ENCODE assay signal across 19 mouse cellular contexts in genomic region chr7:24423107-24423763, GRCm38 (mm10). TPM values are rescaled to one million over a fixed set of nuclear protein-coding genes. Genes with fewer than 3 reads are reported as not detected.
DNase-seq lines count a peak whose midpoint lies in the region; ATAC-seq lines count a peak whose summit lies in the region.
"Had no signal": no experiment of that assay in that cellular context is flagged by ENCODE, and none has a peak within 500 bp of the region (broad histone marks: within the 10 kb centered on the region; RNA-seq: fewer than 3 reads in every experiment).

No protein-coding gene starts in this region.

- H3K27me3 ChIP-seq in embryonic facial prominence, embryonic 13.5 days, result no peaks in the 10 kb centered on the region
- H3K27me3 ChIP-seq in embryonic facial prominence, embryonic 10.5 days (replicated peaks; ENCODE audit: low read depth, poor library complexity, severe bottlenecking), result no peaks in the 10 kb centered on the region
- no peaks in the 10 kb centered on the region for H3K27me3 ChIP-seq in midbrain, embryonic 10.5 days (ENCODE audit: low read depth, poor library complexity, severe bottlenecking)
- H3K27me3 ChIP-seq in midbrain, embryonic 13.5 days, result no peaks in the 10 kb centered on the region
- H3K27me3 ChIP-seq in intestine, embryonic 15.5 days (replicated peaks), result no peaks in the 10 kb centered on the region
- H3K27me3 ChIP-seq: embryonic facial prominence, embryonic 15.5 days; heart, embryonic 13.5 days; hindbrain, embryonic 13.5 days had no signal

- H3K36me3 ChIP-seq in embryonic facial prominence, embryonic 13.5 days, result peaks cover 40% of the 10 kb centered on the region
- peaks cover 42% of the 10 kb centered on the region for H3K36me3 ChIP-seq in embryonic facial prominence, embryonic 10.5 days (replicated peaks)
- peaks cover 37% of the 10 kb centered on the region for H3K36me3 ChIP-seq in midbrain, embryonic 10.5 days
- H3K36me3 ChIP-seq in midbrain, embryonic 13.5 days, result peaks cover 36% of the 10 kb centered on the region
- peaks cover 2% of the 10 kb centered on the region for H3K36me3 ChIP-seq in intestine, embryonic 15.5 days

- no peak for DNase-seq in embryonic facial prominence, embryonic 10.5 days (ENCODE audit: low spot score)
- DNase-seq in midbrain, embryonic 10.5 days (ENCODE audit: low spot score), result no peak
- DNase-seq in yolk sac, embryonic 10.5 days (ENCODE audit: low spot score), result peak; percentile 50
- DNase-seq in lung, adult 18-20 months, result no peak
- DNase-seq: adrenal gland, postnatal 10 days; gastrocnemius, adult 2 months; gastrocnemius, postnatal 25 days; heart, postnatal 10 days; heart, postnatal 4 days had no signal

- H3K9ac ChIP-seq in embryonic facial prominence, embryonic 13.5 days, result 0 out of 2 replicates have a peak overlapping the region, but pooled peaks have one; percentile 6
- H3K9ac ChIP-seq in midbrain, embryonic 13.5 days (replicated peaks), result no peak overlapping the region
- H3K9ac ChIP-seq in intestine, embryonic 15.5 days, result no peak overlapping the region
- H3K9ac ChIP-seq: embryonic facial prominence, embryonic 15.5 days had no signal

- WGBS in embryonic facial prominence, embryonic 13.5 days, result 89% methylated on average over 15 of the region's 15 CpGs
- WGBS in embryonic facial prominence, embryonic 10.5 days, result 91% methylated on average over 15 of the region's 15 CpGs
- WGBS in midbrain, embryonic 10.5 days, result 93% methylated on average over 15 of the region's 15 CpGs
- 90% methylated on average over 15 of the region's 15 CpGs for WGBS in midbrain, embryonic 13.5 days
- WGBS in intestine, embryonic 15.5 days, result 74% methylated on average over 15 of the region's 15 CpGs

- no peaks in the 10 kb centered on the region for H3K9me3 ChIP-seq in embryonic facial prominence, embryonic 13.5 days
- no peaks in the 10 kb centered on the region for H3K9me3 ChIP-seq in embryonic facial prominence, embryonic 10.5 days
- no peaks in the 10 kb centered on the region for H3K9me3 ChIP-seq in midbrain, embryonic 10.5 days (replicated peaks)
- no peaks in the 10 kb centered on the region for H3K9me3 ChIP-seq in midbrain, embryonic 13.5 days
- H3K9me3 ChIP-seq in intestine, embryonic 15.5 days, result no peaks in the 10 kb centered on the region
- H3K9me3 ChIP-seq: embryonic facial prominence, embryonic 15.5 days; forebrain, embryonic 10.5 days; heart, embryonic 13.5 days; hindbrain, embryonic 13.5 days had no signal

- no peaks in the 10 kb centered on the region for H3K4me1 ChIP-seq in embryonic facial prominence, embryonic 13.5 days
- H3K4me1 ChIP-seq in embryonic facial prominence, embryonic 10.5 days, result peaks cover 14% of the 10 kb centered on the region
- H3K4me1 ChIP-seq in midbrain, embryonic 10.5 days, result peaks cover 47% of the 10 kb centered on the region
- peaks cover 26% of the 10 kb centered on the region for H3K4me1 ChIP-seq in midbrain, embryonic 13.5 days (replicated peaks)
- peaks cover 6% of the 10 kb centered on the region for H3K4me1 ChIP-seq in intestine, embryonic 15.5 days (replicated peaks)
- H3K4me1 ChIP-seq: embryonic facial prominence, embryonic 15.5 days had no signal

- no peak overlapping the region for H3K4me2 ChIP-seq in embryonic facial prominence, embryonic 13.5 days
- no peak overlapping the region for H3K4me2 ChIP-seq in midbrain, embryonic 13.5 days (replicated peaks)
- H3K4me2 ChIP-seq in intestine, embryonic 15.5 days (replicated peaks), result no peak overlapping the region
- H3K4me2 ChIP-seq: embryonic facial prominence, embryonic 15.5 days; heart, embryonic 13.5 days; hindbrain, embryonic 13.5 days had no signal

- ATAC-seq in embryonic facial prominence, embryonic 13.5 days (ENCODE audit: insufficient number of reproducible peaks, insufficient read depth, low FRiP score, low TSS enrichment, low read depth), result no peak
- ATAC-seq in midbrain, embryonic 13.5 days, result no peak
- ATAC-seq in intestine, embryonic 15.5 days, result peak; percentile 81
- ATAC-seq: forebrain, embryonic 14.5 days had no signal

- H3K27ac ChIP-seq in embryonic facial prominence, embryonic 13.5 days, result no peak overlapping the region
- no peak overlapping the region for H3K27ac ChIP-seq in embryonic facial prominence, embryonic 10.5 days (replicated peaks)
- H3K27ac ChIP-seq in midbrain, embryonic 10.5 days (replicated peaks), result peak overlapping the region; percentile 83
- no peak overlapping the region for H3K27ac ChIP-seq in midbrain, embryonic 13.5 days
- H3K27ac ChIP-seq in intestine, embryonic 15.5 days, result no peak overlapping the region
- H3K27ac ChIP-seq: embryonic facial prominence, embryonic 15.5 days; forebrain, embryonic 10.5 days; gastrocnemius, adult 2 months; heart, embryonic 13.5 days; hindbrain, embryonic 13.5 days had no signal

- no peak overlapping the region for H3K4me3 ChIP-seq in embryonic facial prominence, embryonic 13.5 days
- no peak overlapping the region for H3K4me3 ChIP-seq in embryonic facial prominence, embryonic 10.5 days
- no peak overlapping the region for H3K4me3 ChIP-seq in midbrain, embryonic 10.5 days
- H3K4me3 ChIP-seq in midbrain, embryonic 13.5 days (replicated peaks), result no peak overlapping the region
- no peak overlapping the region for H3K4me3 ChIP-seq in intestine, embryonic 15.5 days (replicated peaks)
- H3K4me3 ChIP-seq: embryonic facial prominence, embryonic 15.5 days; erythroblast, embryonic 14.5 days; forebrain, embryonic 10.5 days; gastrocnemius, adult 2 months; heart, embryonic 13.5 days; hindbrain, embryonic 13.5 days had no signal

RNA-seq across cellular contexts. Expression of gene Smg9, which starts 23.8 kb away (rescaled TPM):
- 21.6 and 27.0 TPM in 2 replicates for polyA plus RNA-seq in embryonic facial prominence, embryonic 13.5 days (2015; fragmentation: Nextera tagmentation; extraction: Ambion mirVana)
- polyA plus RNA-seq in embryonic facial prominence, embryonic 10.5 days (2016; fragmentation: Nextera tagmentation; extraction: Ambion mirVana), result 25.8 and 26.3 TPM in 2 replicates
- polyA plus RNA-seq in midbrain, embryonic 10.5 days (2016; fragmentation: Nextera tagmentation; extraction: Ambion mirVana), result 29.0 and 34.1 TPM in 2 replicates
- 32.9 and 33.5 TPM in 2 replicates for polyA plus RNA-seq in midbrain, embryonic 13.5 days (2015; fragmentation: Nextera tagmentation; extraction: Ambion mirVana)
- 19.6 and 21.8 TPM in 2 replicates for polyA plus RNA-seq in intestine, embryonic 15.5 days (2015; fragmentation: Nextera tagmentation; extraction: Ambion mirVana)

RNA-seq across cellular contexts. Expression of gene Irgc1, which starts 28.9 kb away (rescaled TPM):
- not detected in 2 replicates for polyA plus RNA-seq in embryonic facial prominence, embryonic 13.5 days (2015; fragmentation: Nextera tagmentation; extraction: Ambion mirVana)
- polyA plus RNA-seq in embryonic facial prominence, embryonic 10.5 days (2016; fragmentation: Nextera tagmentation; extraction: Ambion mirVana), result not detected in 2 replicates
- not detected in 2 replicates for polyA plus RNA-seq in midbrain, embryonic 10.5 days (2016; fragmentation: Nextera tagmentation; extraction: Ambion mirVana)
- polyA plus RNA-seq in midbrain, embryonic 13.5 days (2015; fragmentation: Nextera tagmentation; extraction: Ambion mirVana), result not detected in 2 replicates
- not detected in 2 replicates for polyA plus RNA-seq in intestine, embryonic 15.5 days (2015; fragmentation: Nextera tagmentation; extraction: Ambion mirVana)
- polyA plus RNA-seq: brain, embryonic 14.5 days; embryonic facial prominence, embryonic 15.5 days; erythroblast, embryonic 14.5 days; forebrain, embryonic 10.5 days; forebrain, embryonic 14.5 days; heart, embryonic 13.5 days; hindbrain, embryonic 13.5 days had no signal

RNA-seq across cellular contexts. Expression of gene Plaur, which starts 39.0 kb away (rescaled TPM):
- 2.6 and 3.8 TPM in 2 replicates for polyA plus RNA-seq in embryonic facial prominence, embryonic 13.5 days (2015; fragmentation: Nextera tagmentation; extraction: Ambion mirVana)
- polyA plus RNA-seq in embryonic facial prominence, embryonic 10.5 days (2016; fragmentation: Nextera tagmentation; extraction: Ambion mirVana), result 1.7 TPM in 2 replicates
- polyA plus RNA-seq in midbrain, embryonic 10.5 days (2016; fragmentation: Nextera tagmentation; extraction: Ambion mirVana), result 0.68 and 1.0 TPM in 2 replicates
- 1.0 and 1.2 TPM in 2 replicates for polyA plus RNA-seq in midbrain, embryonic 13.5 days (2015; fragmentation: Nextera tagmentation; extraction: Ambion mirVana)
- 8.7 and 10.5 TPM in 2 replicates for polyA plus RNA-seq in intestine, embryonic 15.5 days (2015; fragmentation: Nextera tagmentation; extraction: Ambion mirVana)

RNA-seq across cellular contexts. Expression of gene Kcnn4, which starts 53.2 kb away (rescaled TPM):
- 1.9 and 2.1 TPM in 2 replicates for polyA plus RNA-seq in embryonic facial prominence, embryonic 13.5 days (2015; fragmentation: Nextera tagmentation; extraction: Ambion mirVana)
- 3.0 and 3.5 TPM in 2 replicates for polyA plus RNA-seq in embryonic facial prominence, embryonic 10.5 days (2016; fragmentation: Nextera tagmentation; extraction: Ambion mirVana)
- 3.3 and 4.0 TPM in 2 replicates for polyA plus RNA-seq in midbrain, embryonic 10.5 days (2016; fragmentation: Nextera tagmentation; extraction: Ambion mirVana)
- polyA plus RNA-seq in midbrain, embryonic 13.5 days (2015; fragmentation: Nextera tagmentation; extraction: Ambion mirVana), result 0.40 and 0.66 TPM in 2 replicates
- 2.7 and 3.4 TPM in 2 replicates for polyA plus RNA-seq in intestine, embryonic 15.5 days (2015; fragmentation: Nextera tagmentation; extraction: Ambion mirVana)

RNA-seq across cellular contexts. Expression of gene Cadm4, which starts 58.6 kb away (rescaled TPM):
- polyA plus RNA-seq in embryonic facial prominence, embryonic 13.5 days (2015; fragmentation: Nextera tagmentation; extraction: Ambion mirVana), result 6.7 and 7.9 TPM in 2 replicates
- 5.0 and 5.7 TPM in 2 replicates for polyA plus RNA-seq in embryonic facial prominence, embryonic 10.5 days (2016; fragmentation: Nextera tagmentation; extraction: Ambion mirVana)
- polyA plus RNA-seq in midbrain, embryonic 10.5 days (2016; fragmentation: Nextera tagmentation; extraction: Ambion mirVana), result 10.0 and 18.3 TPM in 2 replicates
- polyA plus RNA-seq in midbrain, embryonic 13.5 days (2015; fragmentation: Nextera tagmentation; extraction: Ambion mirVana), result 52.4 and 67.8 TPM in 2 replicates
- polyA plus RNA-seq in intestine, embryonic 15.5 days (2015; fragmentation: Nextera tagmentation; extraction: Ambion mirVana), result 2.8 and 3.3 TPM in 2 replicates
